Mouse (Mus musculus): Measurements from ENCODE around the gene Gramd1a. TPM values are rescaled to one million over a fixed set of nuclear protein-coding genes. Genes with fewer than 3 reads are reported as not detected.

Gene Gramd1a
- polyA plus RNA-seq, 1 experiment from 2014 or later, result 69.5 TPM

DNA sequence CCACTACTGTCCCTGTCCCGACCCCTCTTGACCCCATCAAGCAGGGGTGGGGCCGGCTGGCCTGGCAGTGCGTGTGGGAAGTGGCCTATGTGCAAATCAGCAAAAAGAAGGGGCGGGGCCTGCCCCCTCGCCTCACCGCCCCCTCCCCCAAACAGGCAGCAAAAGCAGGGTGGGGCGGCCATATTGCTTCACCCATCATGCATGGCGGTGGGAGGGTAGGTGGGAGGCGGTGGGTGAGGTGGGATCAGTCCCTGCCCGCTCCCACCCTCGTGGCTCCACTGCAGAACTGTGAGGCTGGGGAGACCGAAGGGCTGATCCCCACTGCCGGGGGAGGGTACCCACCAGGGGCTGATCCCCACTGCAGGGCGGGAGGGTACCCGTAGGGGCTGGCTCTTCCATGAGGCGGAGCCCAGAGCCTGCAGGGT lies 39.0 kb downstream of the Gramd1a start:
- Histone ChIP-seq H3K9me3 (replicated peaks) (no peaks in the 10 kb centered on the region), H3K27ac (no peak overlapping the region), H3K36me3 (no peaks in the 10 kb centered on the region), H3K4me2 (no peak overlapping the region; the same call in 1 of the 2 replicates), H3K4me1 (peaks cover 36% of the 10 kb centered on the region), H3K9ac (no peak overlapping the region), H3K27me3 (no peaks in the 10 kb centered on the region), H3K4me3 (replicated peaks) (no peak overlapping the region)
- 44% methylated on average over 16 of the region's 16 CpGs for WGBS
- 0 out of 2 replicates have a peak, but pooled peaks have one; percentile 3 for ATAC-seq (replicated peaks; ENCODE audit: low FRiP score)

DNA sequence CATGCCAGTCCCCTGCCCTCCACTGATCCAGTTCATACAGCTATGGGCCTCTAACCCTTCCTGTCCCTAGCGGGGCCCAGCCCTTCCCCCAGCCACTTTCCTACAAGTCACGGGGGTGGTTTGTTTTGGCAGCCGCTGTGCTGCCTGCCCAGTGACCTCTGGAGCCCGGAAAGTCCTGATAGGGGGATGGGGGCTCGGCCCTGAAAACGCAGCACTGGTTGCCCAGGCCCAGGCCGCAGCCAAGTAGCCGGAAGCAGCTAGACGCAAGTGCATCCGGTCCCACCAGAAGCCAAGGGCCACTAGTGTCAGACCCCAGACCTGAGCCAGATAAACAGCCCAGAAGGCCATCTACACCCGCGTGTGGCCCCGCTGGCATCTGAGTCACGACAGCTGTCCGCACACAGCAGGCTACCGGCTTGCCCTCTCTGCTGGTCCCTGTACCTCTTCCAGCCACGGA lies 40.1 kb downstream of the Gramd1a start:
- WGBS, result 11% methylated on average over 17 of the region's 17 CpGs

DNA sequence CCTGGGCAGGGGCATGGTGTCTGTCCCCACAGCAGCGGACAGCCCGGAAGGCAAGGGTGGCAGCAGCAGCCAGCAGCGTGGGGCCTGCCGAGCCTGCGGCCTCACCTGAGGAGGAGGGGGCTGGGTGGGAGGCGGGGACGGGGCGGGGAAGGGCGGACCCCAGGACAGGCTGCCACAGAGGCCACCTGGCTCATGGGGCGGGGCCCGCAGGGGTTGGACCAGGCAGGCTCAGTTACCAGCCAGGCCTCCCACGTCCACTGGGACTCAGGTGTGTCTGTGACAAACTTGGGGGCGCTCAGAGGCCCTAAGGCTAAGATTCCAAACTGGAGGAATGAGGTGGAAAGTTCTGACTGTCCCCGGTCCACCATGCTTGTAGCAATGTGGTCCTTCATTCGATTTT lies 40.5 kb downstream of the Gramd1a start, which contains the start of gene Hpn:
Gene Hpn (minus strand): TSS at position 109 of the 400 bp plus-strand sequence.
- Histone ChIP-seq H3K4me2 (peak within 1 kb of the TSS; percentile 52), H3K4me3 (replicated peaks) (peak within 1 kb of the TSS; percentile 33), H3K4me1 (peaks cover 46% of the 10 kb centered on the region), H3K27me3 (no peaks in the 10 kb centered on the region), H3K36me3 (no peaks in the 10 kb centered on the region), H3K9ac (peak within 1 kb of the TSS; percentile 19; the same call in 1 of the 2 replicates), H3K9me3 (replicated peaks) (no peaks in the 10 kb centered on the region), H3K27ac (peak within 1 kb of the TSS; percentile 82)
- WGBS, result 16% methylated on average over 15 of the region's 15 CpGs
- ATAC-seq (replicated peaks; ENCODE audit: low FRiP score), result peak; percentile 80

More for the DNA sequence above, 40.1 kb downstream of the Gramd1a start:
- Histone ChIP-seq H3K9me3 (replicated peaks) (no peaks in the 10 kb centered on the region), H3K4me1 (peaks cover 46% of the 10 kb centered on the region), H3K4me3 (replicated peaks) (peak overlapping the region; percentile 33; the same call in 1 of the 2 replicates), H3K27me3 (no peaks in the 10 kb centered on the region), H3K27ac (peak overlapping the region; percentile 82), H3K4me2 (peak overlapping the region; percentile 52), H3K36me3 (no peaks in the 10 kb centered on the region), H3K9ac (peak overlapping the region; percentile 19; the same call in 1 of the 2 replicates)
- ATAC-seq (replicated peaks; ENCODE audit: low FRiP score), result peak; percentile 62

DNA sequence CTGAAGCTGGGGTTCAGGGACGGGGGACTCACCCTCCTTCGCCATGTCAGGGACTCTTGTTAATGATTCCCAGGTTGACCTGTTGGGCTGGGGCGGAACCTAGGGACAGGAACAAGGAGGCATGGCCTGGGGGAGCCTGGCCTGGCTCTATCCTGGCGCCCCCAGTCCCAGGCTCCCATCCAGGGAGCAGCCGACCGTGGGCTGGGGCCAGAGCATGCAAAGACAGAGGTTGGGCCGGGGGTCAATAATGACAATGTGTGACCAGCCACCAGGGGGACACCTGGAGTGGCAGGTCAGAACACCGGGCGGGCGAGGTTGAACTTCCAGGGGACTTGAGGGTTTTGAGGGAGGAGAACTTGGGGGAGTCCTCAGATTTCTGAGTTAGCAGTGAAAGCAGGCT lies 41.0 kb downstream of the Gramd1a start:
- H3K9ac ChIP-seq, result peak overlapping the region; percentile 19; the same call in 1 of the 2 replicates
- ATAC-seq (replicated peaks; ENCODE audit: low FRiP score), result peak; percentile 34; the same call in 1 of the 2 replicates
- 50% methylated on average over 10 of the region's 10 CpGs for WGBS

DNA sequence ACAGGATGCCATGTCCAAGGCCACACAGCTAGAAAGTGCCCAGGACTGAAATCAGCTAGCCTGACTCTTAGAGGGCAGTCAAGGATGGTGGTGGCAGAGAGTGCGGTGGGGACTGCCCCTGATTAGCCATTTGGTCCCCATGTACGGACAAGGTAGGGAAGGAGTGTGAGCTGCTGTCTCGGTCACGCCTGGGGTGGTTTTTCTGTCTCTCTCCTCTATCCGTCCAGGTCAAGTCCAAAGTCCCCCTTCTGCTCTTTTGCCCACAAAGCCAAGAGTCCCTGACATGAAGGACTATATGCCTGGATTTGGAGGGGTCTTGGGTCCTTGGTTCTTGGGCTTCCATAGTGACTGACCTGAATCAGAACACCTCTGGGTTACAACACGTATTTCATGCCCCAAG lies 41.9 kb downstream of the Gramd1a start:
- Histone ChIP-seq H3K9me3 (replicated peaks) (no peaks in the 10 kb centered on the region), H3K9ac (no peak overlapping the region), H3K36me3 (no peaks in the 10 kb centered on the region), H3K4me1 (peaks cover 52% of the 10 kb centered on the region), H3K27me3 (no peaks in the 10 kb centered on the region), H3K27ac (0 out of 2 replicates have a peak overlapping the region, but pooled peaks have one; percentile 23), H3K4me3 (replicated peaks) (0 out of 2 replicates have a peak overlapping the region, but pooled peaks have one; percentile 33), H3K4me2 (peak overlapping the region; percentile 52; the same call in 1 of the 2 replicates)
- 66% methylated on average over 6 of the region's 6 CpGs for WGBS
- ATAC-seq (replicated peaks; ENCODE audit: low FRiP score), result no peak

More for the DNA sequence above, 41.0 kb downstream of the Gramd1a start:
- Histone ChIP-seq H3K4me1 (peaks cover 46% of the 10 kb centered on the region), H3K9me3 (replicated peaks) (no peaks in the 10 kb centered on the region), H3K4me2 (peak overlapping the region; percentile 52), H3K4me3 (replicated peaks) (peak overlapping the region; percentile 33), H3K36me3 (no peaks in the 10 kb centered on the region), H3K27ac (peak overlapping the region; percentile 82), H3K27me3 (no peaks in the 10 kb centered on the region)

DNA sequence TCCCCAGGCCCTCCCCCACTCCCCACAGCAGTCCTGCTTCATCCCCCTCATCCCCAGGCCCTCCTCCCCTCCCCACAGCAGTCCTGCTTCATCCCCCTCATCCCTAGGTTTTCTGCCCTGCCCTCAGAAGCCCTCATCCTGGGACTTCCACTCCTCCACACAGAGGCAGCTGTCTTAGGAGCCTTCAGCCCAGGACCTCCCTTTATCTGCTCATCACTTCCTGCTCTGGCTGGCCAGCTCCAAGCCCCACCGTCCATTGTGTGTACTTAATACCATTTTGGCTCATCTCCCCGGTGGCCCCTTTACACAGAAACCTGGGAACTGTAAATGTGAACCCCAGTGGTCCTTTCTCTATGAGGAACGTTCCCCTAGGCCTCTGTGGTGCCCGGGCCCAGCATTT lies 43.7 kb downstream of the Gramd1a start:
- 39% methylated on average over 4 of the region's 4 CpGs for WGBS
- no peaks in the 10 kb centered on the region for H3K9me3 ChIP-seq (replicated peaks)
- no peaks in the 10 kb centered on the region for H3K36me3 ChIP-seq
- no peak overlapping the region for H3K27ac ChIP-seq
- no peaks in the 10 kb centered on the region for H3K27me3 ChIP-seq
- H3K4me1 ChIP-seq, result peaks cover 51% of the 10 kb centered on the region
- H3K4me3 ChIP-seq (replicated peaks), result no peak overlapping the region
- no peak for ATAC-seq (replicated peaks; ENCODE audit: low FRiP score)
- H3K9ac ChIP-seq, result no peak overlapping the region
- H3K4me2 ChIP-seq, result no peak overlapping the region

DNA sequence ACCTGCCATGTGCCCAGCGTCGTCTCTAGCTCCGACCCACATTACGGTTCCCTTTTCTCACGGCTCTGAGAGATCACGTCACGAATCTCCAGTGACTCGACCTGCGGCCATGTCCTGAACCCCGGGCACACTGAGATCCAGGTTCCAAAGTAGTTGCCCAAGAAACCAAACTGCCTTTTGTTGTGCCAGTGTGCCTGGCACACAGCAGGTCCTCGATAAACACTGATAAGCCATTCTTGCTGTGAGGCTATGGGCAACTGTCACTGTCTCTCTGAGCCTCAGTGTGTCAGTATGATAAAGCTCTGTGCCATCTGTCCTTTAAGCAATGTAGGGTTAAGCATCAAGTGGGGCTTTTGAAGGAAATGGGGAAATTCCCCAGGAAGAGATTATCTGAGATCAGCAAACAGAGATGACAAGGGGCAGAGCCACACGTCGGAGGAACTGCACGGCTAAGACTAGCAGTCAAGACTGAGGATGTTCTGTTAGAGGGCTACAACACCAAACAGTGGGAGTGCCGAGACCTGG lies 44.8 kb downstream of the Gramd1a start:
- Histone ChIP-seq H3K4me2 (no peak overlapping the region), H3K9me3 (replicated peaks) (no peaks in the 10 kb centered on the region), H3K27me3 (no peaks in the 10 kb centered on the region), H3K4me3 (replicated peaks) (no peak overlapping the region), H3K36me3 (no peaks in the 10 kb centered on the region), H3K27ac (peak overlapping the region; percentile 27; the same call in 1 of the 2 replicates), H3K9ac (no peak overlapping the region), H3K4me1 (peaks cover 41% of the 10 kb centered on the region)
- WGBS, result 79% methylated on average over 15 of the region's 15 CpGs
- no peak for ATAC-seq (replicated peaks; ENCODE audit: low FRiP score)

DNA sequence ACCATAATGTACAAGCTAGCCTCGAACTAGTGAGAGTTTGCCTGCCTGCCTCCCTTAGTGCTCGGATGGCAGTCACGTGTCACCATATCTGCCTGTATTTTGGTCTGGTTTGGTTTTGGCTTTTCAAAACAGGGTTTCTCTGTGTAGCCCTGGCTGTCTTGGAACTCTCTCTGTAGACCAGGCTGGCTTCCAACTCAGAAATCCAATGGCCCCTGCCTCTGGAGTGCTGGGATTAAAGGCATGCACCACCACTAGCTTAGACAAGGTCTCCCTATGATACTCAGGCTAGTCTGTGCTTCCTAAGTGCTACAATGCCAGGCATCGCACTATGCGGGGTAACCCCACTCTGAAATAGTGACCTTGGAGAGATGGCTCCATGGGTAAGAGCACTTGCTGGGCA lies 45.9 kb downstream of the Gramd1a start:
- Histone ChIP-seq H3K4me3 (replicated peaks) (no peak overlapping the region), H3K27me3 (no peaks in the 10 kb centered on the region), H3K4me2 (no peak overlapping the region), H3K9me3 (replicated peaks) (no peaks in the 10 kb centered on the region), H3K36me3 (no peaks in the 10 kb centered on the region), H3K4me1 (peaks cover 36% of the 10 kb centered on the region), H3K27ac (no peak overlapping the region), H3K9ac (no peak overlapping the region)
- ATAC-seq (replicated peaks; ENCODE audit: low FRiP score), result no peak
- 83% methylated on average over 5 of the region's 5 CpGs for WGBS

DNA sequence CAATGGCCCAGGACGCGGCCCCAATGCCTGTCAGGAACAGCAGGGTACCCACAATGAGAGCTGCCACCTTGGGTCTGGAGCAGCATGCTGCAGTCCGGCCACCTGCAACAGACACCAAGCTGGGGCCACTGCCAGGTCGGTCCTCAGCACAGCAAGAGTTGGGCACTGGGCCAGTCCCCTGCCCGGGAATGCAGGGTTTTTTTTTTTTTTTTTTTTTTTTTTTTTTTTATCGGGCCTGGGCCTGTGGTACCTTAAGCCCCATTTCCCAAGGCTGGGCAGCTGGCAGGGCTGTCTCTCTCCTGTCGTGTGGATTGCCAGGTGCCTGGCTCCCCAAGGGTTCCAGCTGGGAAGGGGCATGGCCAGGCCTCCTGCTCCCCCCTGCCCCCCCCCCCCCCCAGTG lies 46.6 kb downstream of the Gramd1a start:
- WGBS, result 50% methylated on average over 7 of the region's 7 CpGs
- peaks cover 30% of the 10 kb centered on the region for H3K4me1 ChIP-seq
- no peak overlapping the region for H3K4me2 ChIP-seq
- H3K27me3 ChIP-seq, result no peaks in the 10 kb centered on the region
- no peak overlapping the region for H3K4me3 ChIP-seq (replicated peaks)
- no peaks in the 10 kb centered on the region for H3K9me3 ChIP-seq (replicated peaks)
- ATAC-seq (replicated peaks; ENCODE audit: low FRiP score), result no peak
- H3K9ac ChIP-seq, result no peak overlapping the region
- H3K27ac ChIP-seq, result no peak overlapping the region
- H3K36me3 ChIP-seq, result no peaks in the 10 kb centered on the region

DNA sequence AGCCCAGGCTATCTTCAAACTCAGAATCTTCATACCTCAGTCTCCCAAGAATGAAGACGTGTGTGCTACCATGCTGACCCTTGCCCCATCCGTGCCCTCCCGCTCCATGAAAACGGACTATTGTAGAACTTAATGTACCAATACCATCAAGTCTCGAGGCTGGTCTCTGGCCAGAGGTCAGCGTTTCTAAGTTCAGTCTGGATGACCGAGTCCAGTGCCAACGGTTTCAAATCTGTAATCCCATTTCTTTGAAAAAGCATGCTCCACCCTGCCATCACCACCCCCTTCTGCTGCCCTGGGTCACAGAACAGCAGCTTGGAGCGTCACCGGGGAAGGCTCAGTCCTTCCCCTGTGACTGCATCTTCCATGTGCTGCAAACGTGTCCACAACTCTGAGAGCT lies 47.9 kb downstream of the Gramd1a start:
- Histone ChIP-seq H3K27me3 (no peaks in the 10 kb centered on the region), H3K4me2 (no peak overlapping the region), H3K36me3 (no peaks in the 10 kb centered on the region), H3K4me3 (replicated peaks) (no peak overlapping the region), H3K4me1 (peaks cover 30% of the 10 kb centered on the region), H3K27ac (no peak overlapping the region), H3K9me3 (replicated peaks) (no peaks in the 10 kb centered on the region), H3K9ac (no peak overlapping the region)
- no peak for ATAC-seq (replicated peaks; ENCODE audit: low FRiP score)
- 87% methylated on average over 11 of the region's 11 CpGs for WGBS

DNA sequence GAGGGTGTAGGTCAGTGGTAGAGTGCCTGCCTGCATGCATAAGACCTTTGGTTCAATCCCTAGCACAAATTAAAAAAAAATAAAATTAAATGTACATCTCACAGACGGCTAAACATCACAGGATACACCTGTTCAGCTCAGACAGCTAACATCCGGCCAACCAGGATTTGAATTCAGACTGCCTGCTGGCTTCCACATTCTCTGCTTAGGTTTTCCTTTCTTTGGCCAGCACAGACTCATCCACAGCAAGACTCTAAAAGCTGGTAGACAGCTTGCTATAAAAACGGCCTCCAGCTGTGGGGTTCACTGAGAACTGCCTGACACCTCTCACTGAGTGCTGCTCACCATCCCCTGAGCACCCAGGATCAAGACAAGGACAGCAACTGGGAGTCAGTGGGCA lies 49.5 kb downstream of the Gramd1a start:
- no peak for ATAC-seq (replicated peaks; ENCODE audit: low FRiP score)
- Histone ChIP-seq H3K9me3 (replicated peaks) (no peaks in the 10 kb centered on the region), H3K4me3 (replicated peaks) (no peak overlapping the region), H3K9ac (no peak overlapping the region), H3K4me1 (peaks cover 18% of the 10 kb centered on the region), H3K4me2 (no peak overlapping the region), H3K36me3 (no peaks in the 10 kb centered on the region), H3K27ac (no peak overlapping the region), H3K27me3 (no peaks in the 10 kb centered on the region)
- 48% methylated on average over 3 of the region's 3 CpGs for WGBS

DNA sequence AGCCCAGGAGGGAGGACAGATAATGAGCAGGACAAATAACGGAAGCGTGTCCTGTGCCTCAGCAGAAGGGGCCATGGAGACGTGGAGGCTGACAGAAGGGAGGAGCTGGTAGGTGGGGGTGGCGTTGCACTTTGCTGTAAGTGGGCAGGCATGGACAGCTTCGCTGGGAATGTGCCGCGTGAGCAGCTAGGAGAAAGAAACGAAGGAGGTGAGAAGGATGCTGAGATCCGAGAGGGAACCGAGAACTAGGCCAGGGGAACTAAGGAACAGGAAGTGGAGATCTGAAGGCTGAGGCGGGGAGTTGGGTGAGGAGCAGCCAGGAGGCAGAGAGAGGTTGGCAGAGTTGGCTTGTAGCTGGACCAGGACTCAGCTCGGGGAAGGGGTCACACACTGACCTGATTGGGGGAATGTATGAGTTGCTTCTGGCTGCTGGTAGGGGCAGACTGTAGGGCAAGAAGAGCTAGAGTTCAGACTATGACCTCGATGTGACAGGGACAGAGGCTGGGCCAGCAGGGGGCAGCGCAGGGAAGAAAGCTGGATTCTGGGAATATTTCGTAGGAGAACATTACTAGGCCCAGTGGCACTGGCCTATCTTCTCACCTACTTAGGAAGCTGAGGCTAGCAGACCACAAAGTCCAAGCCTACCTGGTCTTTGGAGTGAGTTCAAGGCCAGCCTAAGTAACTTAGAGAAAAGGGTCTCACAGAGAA lies 50.5 kb downstream of the Gramd1a start:
- H3K4me2 ChIP-seq, result no peak overlapping the region
- H3K9ac ChIP-seq, result no peak overlapping the region
- WGBS, result 56% methylated on average over 15 of the region's 15 CpGs
- peaks cover 13% of the 10 kb centered on the region; the same call in 1 of the 2 replicates for H3K4me1 ChIP-seq
- H3K9me3 ChIP-seq (replicated peaks), result no peaks in the 10 kb centered on the region
- no peaks in the 10 kb centered on the region for H3K36me3 ChIP-seq
- no peak overlapping the region for H3K27ac ChIP-seq
- no peak overlapping the region for H3K4me3 ChIP-seq (replicated peaks)
- no peaks in the 10 kb centered on the region for H3K27me3 ChIP-seq
- ATAC-seq (replicated peaks; ENCODE audit: low FRiP score), result no peak

Measured in kidney, embryonic 15.5 days (tissue).